Mouse (Mus musculus) macrophage (primary cell): ENCODE results near the gene Tsfm. TPM values are rescaled to one million over a fixed set of nuclear protein-coding genes. Genes with fewer than 3 reads are reported as not detected.
"Not testable (repeated sequence)": the region's sequence is repeated elsewhere in the genome, so short reads cannot be mapped to it uniquely, and the experiment has no call there.

Experiments used
- H3K27ac ChIP-seq: fragments of 350-480 bp; formaldehyde crosslinking; 2 replicates; pipeline ENCODE4 v1.9.0; 2021
- H3K36me3 ChIP-seq: fragments of 350-480 bp; formaldehyde crosslinking; 2 replicates; pipeline ENCODE4 v1.9.0; 2021; ENCODE audit errors: inconsistent target
- H3K4me3 ChIP-seq: fragments of 350-480 bp; formaldehyde crosslinking; 2 replicates; pipeline ENCODE4 v1.9.0; 2021; ENCODE audit errors: inconsistent target
- H3K79me2 ChIP-seq: fragments of 350-480 bp; formaldehyde crosslinking; 2 replicates; pipeline ENCODE4 v1.9.0; 2021; ENCODE audit errors: inconsistent target
- WGBS: methylation state at CpG from one replicate; pipeline ENCODE4 v1.1.7; 2026; ENCODE audit warnings: inconsistent platforms; ENCODE audit not compliant: missing documents; 5-methylcytosine and 5-hydroxymethylcytosine counted together
- polyA plus RNA-seq: library from polyadenylated mRNA; stranded (reverse); fragments of 250-400 nt; gene quantifications from 3 replicates; pipeline ENCODE4 v1.2.4, GENCODE M21; 2018; ENCODE audit warnings: inconsistent platforms
- total RNA-seq, 78 experiments: library from RNA; depleted of rRNA; stranded (reverse); fragments of 250-400 nt; gene quantifications; 1 replicate in 9 of 78; 2 replicates in 24 of 78; 3 replicates in 43 of 78; 4 replicates in 2 of 78; pipeline ENCODE4 v1.2.4; 2018; ENCODE audit warnings: inconsistent platforms in 56 of 78

The Tsfm gene
- total RNA-seq (2018; cell fraction: chromatin; rRNA removed) = 10 to 100 TPM in 17 of 26 experiments, 1 to 10 TPM in 9; 3.0 to 42.6 (median 21.5) TPM
- total RNA-seq (2018; cell fraction: cytosol; rRNA removed) = 10 to 100 TPM in 19 of 26 experiments, 1 to 10 TPM in 7; 5.3 to 16.6 (median 11.8) TPM
- total RNA-seq (2018; cell fraction: nucleus; rRNA removed) = 10 to 100 TPM in 15 of 26 experiments, 1 to 10 TPM in 11; 4.8 to 36.0 (median 13.1) TPM
- polyA plus RNA-seq = 4.9 to 22.2 TPM (median 12.8 TPM) in 3 replicates

DNA sequence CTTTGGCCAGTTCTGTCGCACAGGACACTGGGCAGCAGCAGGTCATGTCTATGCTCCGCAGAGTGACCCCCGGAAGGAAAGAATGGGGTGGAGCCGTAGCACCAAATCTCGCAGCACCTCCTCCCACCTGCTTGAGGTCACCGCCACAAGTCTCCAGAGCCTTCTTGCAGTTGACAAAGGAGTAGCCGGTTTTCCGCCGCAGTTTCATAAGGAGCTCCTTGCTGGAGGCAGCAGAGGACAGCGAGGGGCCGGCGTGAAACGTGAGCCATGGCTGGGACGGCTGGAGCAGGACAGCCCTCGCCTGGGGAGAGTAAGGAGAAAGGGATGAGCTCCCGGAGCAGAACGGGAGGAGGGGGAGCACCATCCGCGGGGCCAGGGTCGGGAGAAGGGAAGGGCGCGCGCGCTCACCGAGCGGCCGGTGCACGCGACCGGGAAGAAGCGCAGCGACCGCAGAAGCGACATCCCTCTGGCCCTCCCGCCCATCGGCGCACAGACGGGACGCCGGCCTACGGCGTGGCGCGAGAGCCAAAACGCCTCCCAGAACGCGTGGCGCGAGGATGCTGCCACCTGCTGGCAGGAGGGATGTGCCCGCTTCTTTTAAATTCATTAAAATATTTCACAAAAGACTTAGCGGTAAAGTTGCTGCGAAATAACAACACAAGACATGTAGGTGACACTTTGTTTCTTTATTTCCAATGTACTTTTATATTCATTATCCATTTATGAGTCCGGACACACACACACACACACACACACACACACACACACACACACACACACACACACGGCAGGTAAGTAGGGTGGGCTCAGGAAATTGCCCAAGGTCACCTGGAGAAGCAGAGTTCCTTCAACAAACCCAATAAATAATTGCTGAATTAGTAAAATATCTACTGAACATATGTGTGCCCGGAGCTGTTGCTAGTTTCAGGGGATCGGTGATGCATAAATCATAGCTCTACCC is at the start of gene Tsfm:
TSS of gene Tsfm (minus strand) at position 505 of the 961 bp plus-strand sequence.
- Histone ChIP-seq H3K27ac (peak within 1 kb of the TSS; percentile 69), H3K4me3 (peak within 1 kb of the TSS; percentile 90), H3K79me2 (peaks cover 6% of the 10 kb centered on the region; the same call in 1 of the 2 replicates), H3K36me3 (peaks cover 23% of the 10 kb centered on the region; the same call in 1 of the 2 replicates)
- 5% methylated on average over 55 of the region's 56 CpGs for WGBS

DNA sequence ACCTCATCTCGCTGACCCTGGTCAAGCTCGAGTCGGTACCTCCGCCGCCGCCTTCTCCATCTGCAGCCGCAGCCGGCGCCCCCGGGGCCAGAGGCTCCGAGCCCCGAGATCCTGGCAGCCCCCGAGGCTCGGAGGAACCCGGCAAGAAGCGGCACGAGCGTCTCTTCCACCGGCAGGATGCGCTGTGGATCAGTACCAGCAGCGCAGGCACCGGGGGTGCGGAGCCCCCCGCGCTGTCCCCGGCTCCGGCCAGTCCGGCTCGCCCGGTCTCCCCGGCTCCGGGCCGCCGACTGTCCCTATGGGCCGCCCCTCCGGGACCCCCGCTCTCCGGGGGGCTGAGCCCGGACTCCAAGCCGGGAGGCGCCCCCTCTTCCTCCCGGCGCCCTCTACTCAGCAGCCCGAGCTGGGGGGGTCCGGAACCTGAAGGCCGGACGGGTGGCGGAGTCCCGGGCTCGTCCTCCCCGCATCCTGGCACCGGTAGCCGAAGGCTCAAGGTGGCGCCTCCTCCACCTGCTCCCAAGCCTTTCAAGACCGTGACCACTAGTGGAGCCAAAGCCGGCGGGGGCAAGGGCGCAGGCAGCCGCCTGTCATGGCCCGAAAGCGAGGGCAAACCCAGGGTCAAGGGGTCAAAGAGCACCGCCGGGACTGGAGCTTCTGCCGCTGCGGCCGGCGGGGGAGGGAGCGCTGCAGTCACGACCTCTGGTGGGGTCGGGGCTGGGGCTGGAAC is 49.2 kb upstream of the Tsfm start:
- Histone ChIP-seq H3K36me3 (no peaks in the 10 kb centered on the region), H3K27ac (no peak overlapping the region), H3K79me2 (no peaks in the 10 kb centered on the region; the same call in 1 of the 2 replicates), H3K4me3 (no peak overlapping the region)
- WGBS = 95% methylated on average over 49 of the region's 70 CpGs

DNA sequence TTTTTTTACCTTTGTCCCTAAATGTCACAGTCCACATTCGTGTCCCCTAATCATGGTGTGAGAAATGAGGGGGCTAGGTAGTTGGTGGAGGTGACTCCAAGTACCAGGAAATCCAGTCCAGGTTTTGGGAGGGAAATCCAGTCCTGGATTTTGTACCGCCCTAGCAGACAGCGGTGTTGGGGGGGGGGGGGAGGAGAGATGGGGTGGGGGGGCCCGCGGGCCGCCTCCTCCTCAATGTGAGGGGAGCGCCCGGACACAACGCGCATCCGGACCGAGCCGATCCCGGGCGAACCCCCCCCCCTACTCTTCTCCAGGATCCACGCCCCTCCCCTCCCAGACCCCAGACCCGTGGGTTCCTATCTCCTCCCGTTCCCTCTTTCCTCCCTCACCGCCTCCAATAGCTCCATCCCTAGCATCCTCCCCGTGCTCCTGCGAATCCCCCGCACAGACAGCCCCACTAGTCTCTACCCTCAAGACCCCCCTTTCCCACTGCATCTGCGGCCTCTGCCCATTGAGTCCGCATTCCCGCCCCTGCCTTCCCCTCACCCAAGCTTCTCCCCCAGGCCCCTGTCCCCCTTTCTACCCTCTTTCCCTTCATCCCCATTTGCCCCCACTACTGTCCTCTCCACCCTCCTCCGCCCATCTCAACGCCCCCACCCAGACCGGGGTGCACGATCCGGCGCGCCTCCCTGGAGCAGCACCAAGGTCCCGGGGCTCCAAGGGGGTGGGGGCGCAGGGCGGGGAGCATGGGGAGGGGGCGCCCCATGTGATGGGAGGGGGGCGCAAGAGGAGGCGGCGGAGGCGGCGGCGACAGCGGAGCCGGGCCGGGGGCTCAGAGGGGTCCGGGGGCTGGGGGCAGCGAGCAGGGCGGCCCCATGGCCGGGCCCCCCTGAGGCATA is 48.3 kb upstream of the Tsfm start:
- 84% methylated on average over 16 of the region's 49 CpGs for WGBS
- Histone ChIP-seq H3K4me3 (no peak overlapping the region), H3K36me3 (no peaks in the 10 kb centered on the region), H3K27ac (no peak overlapping the region), H3K79me2 (no peaks in the 10 kb centered on the region; the same call in 1 of the 2 replicates)

DNA sequence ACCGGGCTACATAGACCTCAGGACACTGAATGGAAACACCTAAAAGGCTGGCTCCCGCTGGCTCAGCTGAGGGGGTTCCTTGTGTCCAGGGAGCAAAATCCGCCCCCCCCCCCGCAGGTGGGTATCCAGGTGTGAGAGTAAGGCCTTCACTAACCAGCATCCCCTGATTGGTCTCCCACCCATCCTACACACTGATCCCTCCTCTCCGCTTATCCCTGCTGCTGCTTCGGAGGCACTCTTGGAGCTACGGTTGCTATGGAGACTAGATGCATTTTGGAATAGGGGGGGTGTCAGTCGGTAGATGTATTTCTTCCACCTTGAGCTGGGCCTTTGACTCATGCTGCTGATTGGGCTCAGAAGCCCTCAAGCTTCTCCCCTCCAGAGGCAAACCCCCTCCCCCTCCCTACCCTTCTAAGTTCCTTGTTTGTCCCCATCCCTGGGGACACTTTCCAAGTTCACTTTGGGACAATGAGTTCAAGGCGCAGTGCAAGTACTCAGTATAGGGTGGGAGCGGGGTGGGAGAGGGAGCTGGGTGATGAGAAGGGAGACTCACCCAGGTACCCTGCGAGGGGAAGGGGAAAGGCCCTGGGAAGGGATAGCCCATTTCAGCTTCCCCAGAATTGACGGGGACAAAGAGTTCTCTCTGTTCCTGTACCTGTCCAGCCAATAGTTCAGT is 47.5 kb upstream of the Tsfm start:
- H3K4me3 ChIP-seq = no peak overlapping the region
- H3K36me3 ChIP-seq = no peaks in the 10 kb centered on the region
- no peak overlapping the region for H3K27ac ChIP-seq
- 77% methylated on average over 12 of the region's 12 CpGs for WGBS
- H3K79me2 ChIP-seq = no peaks in the 10 kb centered on the region; the same call in 1 of the 2 replicates

GRCm38 (mm10) chr10:127077515-127077914 is 46.9 kb upstream of the Tsfm start:
- no peaks in the 10 kb centered on the region; the same call in 1 of the 2 replicates for H3K79me2 ChIP-seq
- 82% methylated on average over 7 of the region's 10 CpGs for WGBS
- H3K36me3 ChIP-seq = no peaks in the 10 kb centered on the region
- H3K4me3 ChIP-seq = no peak overlapping the region
- H3K27ac ChIP-seq = no peak overlapping the region

GRCm38 (mm10) chr10:127076082-127076481 is 45.4 kb upstream of the Tsfm start:
- Histone ChIP-seq H3K36me3 (no peaks in the 10 kb centered on the region), H3K79me2 (no peaks in the 10 kb centered on the region; the same call in 1 of the 2 replicates), H3K4me3 (no peak overlapping the region), H3K27ac (no peak overlapping the region)
- 13% methylated on average over 4 of the region's 4 CpGs for WGBS

GRCm38 (mm10) chr10:127075651-127076050 is 45.0 kb upstream of the Tsfm start:
- 3% methylated on average over 8 of the region's 8 CpGs for WGBS
- H3K36me3 ChIP-seq = no peaks in the 10 kb centered on the region
- H3K27ac ChIP-seq = no peak overlapping the region
- peak overlapping the region; percentile 0; the same call in 1 of the 2 replicates for H3K4me3 ChIP-seq
- no peaks in the 10 kb centered on the region; the same call in 1 of the 2 replicates for H3K79me2 ChIP-seq

- H3K4me3 ChIP-seq = peak within 1 kb of the TSS; percentile 0; the same call in 1 of the 2 replicates
- 16% methylated on average over 9 of the region's 9 CpGs for WGBS
- no peak within 1 kb of the TSS for H3K27ac ChIP-seq
- peaks cover under 1% of the 10 kb centered on the region; the same call in 1 of the 2 replicates for H3K79me2 ChIP-seq
- no peaks in the 10 kb centered on the region for H3K36me3 ChIP-seq
Observed at GRCm38 (mm10) chr10:127075080-127075479, 44.4 kb upstream of the Tsfm start, which contains the start of gene Agap2. Gene Agap2, plus strand, starts transcription at chr10:127075284.

GRCm38 (mm10) chr10:127073981-127074380 is 43.3 kb upstream of the Tsfm start:
- Histone ChIP-seq H3K4me3 (no peak overlapping the region), H3K79me2 (peaks cover 11% of the 10 kb centered on the region), H3K27ac (no peak overlapping the region), H3K36me3 (no peaks in the 10 kb centered on the region)
- WGBS = 100% methylated on average over 1 of the region's 1 CpGs

DNA sequence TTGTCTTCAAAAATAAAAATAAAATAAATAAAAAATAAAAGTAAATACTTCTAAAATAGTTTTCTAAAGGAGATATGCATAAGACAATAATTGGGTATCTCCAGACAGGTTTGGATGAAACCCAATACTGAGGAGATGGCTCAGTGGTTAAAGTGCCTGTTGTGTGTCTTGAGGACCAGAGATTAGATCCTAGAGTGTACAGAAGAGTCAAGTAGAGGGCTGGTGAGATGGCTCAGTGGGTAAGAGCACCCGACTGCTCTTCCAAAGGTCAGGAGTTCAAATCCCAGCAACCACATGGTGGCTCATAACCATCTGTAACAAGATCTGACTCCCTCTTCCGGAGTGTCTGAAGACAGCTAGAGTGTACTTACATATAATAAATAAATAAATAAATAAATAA is 42.3 kb upstream of the Tsfm start:
- peaks cover 14% of the 10 kb centered on the region for H3K79me2 ChIP-seq
- H3K4me3 ChIP-seq, H3K36me3 ChIP-seq, H3K27ac ChIP-seq: not testable (repeated sequence)
- WGBS = no CpG with 5 or more reads among the region's 2 CpGs

DNA sequence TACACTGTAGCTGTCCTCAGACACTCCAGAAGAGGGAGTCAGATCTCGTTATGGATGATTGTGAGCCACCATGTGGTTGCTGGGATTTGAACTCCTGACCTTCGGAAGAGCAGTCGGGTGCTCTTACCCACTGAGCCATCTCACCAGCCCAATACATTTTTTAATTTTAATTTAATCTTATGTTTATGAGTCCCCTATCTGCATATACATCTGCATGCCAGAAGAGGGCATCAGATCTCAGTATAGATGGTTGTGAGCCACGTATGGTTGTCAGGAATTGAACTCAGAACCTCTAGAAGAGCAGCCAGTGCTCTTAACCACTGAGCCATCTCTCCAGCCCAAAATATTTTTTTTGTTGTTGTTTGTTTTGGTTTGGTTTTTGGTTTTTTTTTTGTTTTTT is 41.6 kb upstream of the Tsfm start:
- not testable (repeated sequence) for H3K4me3 ChIP-seq, H3K27ac ChIP-seq, H3K36me3 ChIP-seq
- H3K79me2 ChIP-seq = peaks cover 14% of the 10 kb centered on the region
- WGBS = 56% methylated on average over 1 of the region's 4 CpGs

- peak overlapping the region; percentile 95 for H3K4me3 ChIP-seq
- H3K79me2 ChIP-seq = peaks cover 19% of the 10 kb centered on the region
- 61% methylated on average over 9 of the region's 9 CpGs for WGBS
- H3K36me3 ChIP-seq = peaks cover 19% of the 10 kb centered on the region
- no peak overlapping the region for H3K27ac ChIP-seq
Observed at GRCm38 (mm10) chr10:127071203-127071602, 40.6 kb upstream of the Tsfm start.
